Mouse (Mus musculus): ENCODE results near the gene Fgfr4. TPM values are rescaled to one million over a fixed set of nuclear protein-coding genes. Genes with fewer than 3 reads are reported as not detected.
A peak's percentile ranks its signal among the peaks of the same experiment; 100 is the strongest.

The Fgfr4 gene
- total RNA-seq, 1 experiment, result 1.8 TPM

- TF ChIP-seq CHD2 (IDR thresholded peaks at IDR 0.05; ENCODE audit: low read depth, low read length), result no peak
- TF ChIP-seq HCFC1 (IDR thresholded peaks at IDR 0.05; ENCODE audit: borderline replicate concordance, insufficient read depth, low read length), result no peak
- TF ChIP-seq ZC3H11A (IDR thresholded peaks at IDR 0.05; ENCODE audit: borderline replicate concordance, low read depth, low read length), result no peak
- DNase-seq (ENCODE audit: low read depth, low spot score), result no peak
- in situ Hi-C loops (cut with MboI; ENCODE audit: low sequenced_read_pairs in 2 of 2, unreplicated experiment in 2 of 2), result no loop called here
- peaks cover 23% of the 10 kb centered on the region for H3K36me3 ChIP-seq (ENCODE audit: control insufficient read depth, insufficient read depth, low read length, poor library complexity, severe bottlenecking)
- H3K27ac ChIP-seq (ENCODE audit: insufficient read depth, low read depth, low read length, poor library complexity, severe bottlenecking), result peak overlapping the region; percentile 95
- peak overlapping the region; percentile 88 to 91 for H3K4me3 ChIP-seq (ENCODE audit: insufficient read depth in 1 of 2, low read depth in 1 of 2, low read length in 2 of 2, poor library complexity in 1 of 2, severe bottlenecking in 1 of 2)
- peak overlapping the region; percentile 87 for H3K9ac ChIP-seq (ENCODE audit: insufficient read depth, low read depth, low read length, poor library complexity, severe bottlenecking)
- H3K9me3 ChIP-seq (ENCODE audit: control insufficient read depth, insufficient read depth, low read depth, low read length), result no peaks in the 10 kb centered on the region
- H3K4me1 ChIP-seq (ENCODE audit: control insufficient read depth in 2 of 2, insufficient read depth in 2 of 2, low read length in 2 of 2, poor library complexity in 1 of 2), result peaks cover 10 to 22% of the 10 kb centered on the region in 2 experiments
These were observed 60.1 kb downstream of the Fgfr4 start for GRCm38 (mm10) chr13:55212361-55213137.

DNA sequence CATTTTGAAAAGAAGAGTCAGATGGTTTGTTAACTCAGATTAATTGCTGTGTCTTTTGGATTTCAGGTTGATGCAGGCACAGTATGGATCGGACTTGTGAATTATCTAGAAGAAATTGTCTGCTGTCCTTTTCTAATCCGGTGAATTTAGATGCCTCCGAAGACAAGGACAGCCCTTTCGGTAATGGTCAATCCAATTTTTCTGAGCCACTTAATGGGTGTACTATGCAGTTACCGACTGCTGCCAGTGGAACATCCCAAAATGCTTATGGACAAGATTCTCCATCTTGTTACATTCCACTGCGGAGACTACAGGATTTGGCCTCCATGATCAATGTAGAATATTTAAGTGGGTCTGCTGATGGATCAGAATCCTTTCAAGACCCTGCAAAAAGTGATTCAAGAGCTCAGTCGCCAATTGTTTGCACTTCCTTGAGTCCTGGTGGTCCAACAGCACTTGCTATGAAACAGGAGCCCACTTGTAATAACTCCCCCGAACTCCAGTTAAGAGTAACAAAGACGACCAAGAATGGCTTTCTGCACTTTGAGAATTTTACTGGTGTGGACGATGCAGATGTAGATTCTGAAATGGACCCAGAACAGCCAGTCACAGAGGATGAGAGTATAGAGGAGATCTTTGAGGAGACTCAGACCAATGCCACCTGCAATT, 60.8 kb downstream of the Fgfr4 start:
- H3K36me3 ChIP-seq (ENCODE audit: control insufficient read depth, insufficient read depth, low read length, poor library complexity, severe bottlenecking), result peaks cover 23% of the 10 kb centered on the region

More for the DNA sequence above, 60.8 kb downstream of the Fgfr4 start:
- Histone ChIP-seq H3K4me1 (ENCODE audit: control insufficient read depth in 2 of 2, insufficient read depth in 2 of 2, low read length in 2 of 2, poor library complexity in 1 of 2) (peaks cover 8 to 21% of the 10 kb centered on the region in 2 experiments), H3K4me3 (ENCODE audit: insufficient read depth in 1 of 2, low read depth in 1 of 2, low read length in 2 of 2, poor library complexity in 1 of 2, severe bottlenecking in 1 of 2) (peak overlapping the region; percentile 88 to 91), H3K27ac (ENCODE audit: insufficient read depth, low read depth, low read length, poor library complexity, severe bottlenecking) (peak overlapping the region; percentile 95; the same call in 1 of the 2 replicates), H3K9ac (ENCODE audit: insufficient read depth, low read depth, low read length, poor library complexity, severe bottlenecking) (peak overlapping the region; percentile 87), H3K9me3 (ENCODE audit: control insufficient read depth, insufficient read depth, low read depth, low read length) (no peaks in the 10 kb centered on the region)
- in situ Hi-C loops (cut with MboI; ENCODE audit: low sequenced_read_pairs in 2 of 2, unreplicated experiment in 2 of 2), result no loop called here
- no peak for TF ChIP-seq ZC3H11A (IDR thresholded peaks at IDR 0.05; ENCODE audit: borderline replicate concordance, low read depth, low read length)
- TF ChIP-seq CHD2 (IDR thresholded peaks at IDR 0.05; ENCODE audit: low read depth, low read length), result no peak
- no peak for TF ChIP-seq HCFC1 (IDR thresholded peaks at IDR 0.05; ENCODE audit: borderline replicate concordance, insufficient read depth, low read length)
- no peak for TF ChIP-seq ZNF384 (IDR thresholded peaks at IDR 0.05; ENCODE audit: low read depth, low read length)
- TF ChIP-seq MAFK (IDR thresholded peaks at IDR 0.05; ENCODE audit: insufficient read depth, low read depth, low read length), result no peak
- DNase-seq (ENCODE audit: low read depth, low spot score), result no peak

Other genes starting within 250 kb of the Fgfr4 start
- gene Unc5a, start 203.2 kb upstream of the Fgfr4 start, total RNA-seq (2012; rRNA removed), result 0.31 and 0.95 TPM in 2 replicates
- 0.04 and 0.05 TPM in 2 replicates for gene Hk3, start 131.3 kb upstream of the Fgfr4 start, total RNA-seq (2012; rRNA removed)
- 70.9 and 77.6 TPM in 2 replicates for gene Uimc1, start 52.3 kb upstream of the Fgfr4 start, total RNA-seq (2012; rRNA removed)
- gene Zfp346, start 47.3 kb upstream of the Fgfr4 start, total RNA-seq (2012; rRNA removed), result 33.9 and 36.0 TPM in 2 replicates
- gene Gm17617, start 19.1 kb upstream of the Fgfr4 start, total RNA-seq (2012; rRNA removed), result not detected in 2 replicates
- 120 and 135 TPM in 2 replicates for gene Nsd1, start 57.1 kb downstream of the Fgfr4 start, total RNA-seq (2012; rRNA removed)
- 198 and 217 TPM in 2 replicates for gene Prelid1, start 167.9 kb downstream of the Fgfr4 start, total RNA-seq (2012; rRNA removed)
- 67.5 and 79.4 TPM in 2 replicates for gene Rab24, start 169.3 kb downstream of the Fgfr4 start, total RNA-seq (2012; rRNA removed)
- gene Mxd3, start 177.2 kb downstream of the Fgfr4 start, total RNA-seq (2012; rRNA removed), result 12.5 and 19.8 TPM in 2 replicates
- gene Lman2, start 210.1 kb downstream of the Fgfr4 start, total RNA-seq (2012; rRNA removed), result 195 and 272 TPM in 2 replicates
- gene Rgs14, start 217.1 kb downstream of the Fgfr4 start, total RNA-seq (2012; rRNA removed), result 0.62 and 1.4 TPM in 2 replicates
- not detected in 2 replicates for gene Slc34a1, start 245.5 kb downstream of the Fgfr4 start, total RNA-seq (2012; rRNA removed)

Measured in ES-E14 (cell line).